Mouse (Mus musculus) lung, embryonic 14.5 days (tissue): ENCODE measurements around the gene Gm13290. TPM values are rescaled to one million over a fixed set of nuclear protein-coding genes. Genes with fewer than 3 reads are reported as not detected.
"Not testable (repeated sequence)": the region's sequence is repeated elsewhere in the genome, so short reads cannot be mapped to it uniquely, and the experiment has no call there.

ENCODE experiments used
- ATAC-seq: fragments of 200-750 bp; cut with Nextera tagmentation; 2 replicates; pipeline ENCODE4 v1.8.0; 2017; ENCODE audit warnings: mild to moderate bottlenecking, moderate TSS enrichment, moderate library complexity; ENCODE audit not compliant: insufficient read depth
- DNase-seq: peaks from one replicate; pipeline ENCODE4 v3.0.0-alpha.2; 2015
- H3K27ac ChIP-seq: fragments of 300-500 bp; sonication (generic); 2 replicates; pipeline ENCODE4 v1.5.1; 2014; ENCODE audit warnings: low read depth, mild to moderate bottlenecking, moderate library complexity
- H3K27me3 ChIP-seq: fragments of 300-500 bp; sonication (generic); 2 replicates; pipeline ENCODE4 v1.6.1; 2014; ENCODE audit warnings: low read length, control low read depth; ENCODE audit not compliant: insufficient read depth
- H3K36me3 ChIP-seq: fragments of 300-500 bp; sonication (generic); 2 replicates; pipeline ENCODE4 v1.6.1; 2014; ENCODE audit warnings: control low read depth; ENCODE audit not compliant: insufficient read depth
- H3K4me1 ChIP-seq: fragments of 300-500 bp; sonication (generic); 2 replicates; pipeline ENCODE4 v1.6.1; 2014; ENCODE audit warnings: antibody characterized with exemption, control low read depth; ENCODE audit not compliant: insufficient read depth
- H3K4me2 ChIP-seq: fragments of 300-500 bp; sonication (generic); 2 replicates; pipeline ENCODE4 v1.6.1; 2014; ENCODE audit warnings: mild to moderate bottlenecking
- H3K4me3 ChIP-seq: fragments of 300-500 bp; sonication (generic); 2 replicates; pipeline ENCODE4 v1.5.1; 2014; ENCODE audit warnings: low read depth, low read length
- H3K9ac ChIP-seq: fragments of 300-500 bp; sonication (generic); 2 replicates; pipeline ENCODE4 v1.6.1; 2014
- H3K9me3 ChIP-seq: fragments of 300-500 bp; sonication (generic); 2 replicates; pipeline ENCODE4 v1.6.1; 2016; ENCODE audit warnings: low read depth, low read length, control low read depth
- CTCF ChIP-seq: IDR thresholded peaks from 2 replicates; pipeline ENCODE4 v1.5.1; 2016; ENCODE audit warnings: antibody characterized with exemption, low read depth
- WGBS: fragments of 180-500 bp; shearing (Covaris S2); extraction: QIAGEN DNeasy Blood & Tissue Kit; methylation state at CpG from one replicate; pipeline ENCODE4 v1.1.7; 2014; 5-methylcytosine and 5-hydroxymethylcytosine counted together
- polyA plus RNA-seq: library from polyadenylated mRNA; unstranded; fragments of >200 nt; fragmentation: Nextera tagmentation; extraction: Ambion mirVana; gene quantifications from 2 replicates; pipeline ENCODE4 v1.2.1, GENCODE M21; 2014

Gene Gm13290
- polyA plus RNA-seq, 1 experiment from 2014 or later: not detected

GRCm38 (mm10) chr4:88788402-88788801, 14.8 kb downstream of the Gm13290 start, which contains the start of gene Gm13277:
TSS of gene Gm13277 (plus strand) at chr4:88788632.
- not testable (repeated sequence) for H3K36me3 ChIP-seq, H3K4me2 ChIP-seq, ATAC-seq, H3K27me3 ChIP-seq, H3K4me1 ChIP-seq, DNase-seq, H3K4me3 ChIP-seq, H3K27ac ChIP-seq, H3K9ac ChIP-seq, H3K9me3 ChIP-seq
- TF ChIP-seq CTCF: peak; percentile 64
- WGBS: no CpG with 5 or more reads among the region's 28 CpGs

DNA sequence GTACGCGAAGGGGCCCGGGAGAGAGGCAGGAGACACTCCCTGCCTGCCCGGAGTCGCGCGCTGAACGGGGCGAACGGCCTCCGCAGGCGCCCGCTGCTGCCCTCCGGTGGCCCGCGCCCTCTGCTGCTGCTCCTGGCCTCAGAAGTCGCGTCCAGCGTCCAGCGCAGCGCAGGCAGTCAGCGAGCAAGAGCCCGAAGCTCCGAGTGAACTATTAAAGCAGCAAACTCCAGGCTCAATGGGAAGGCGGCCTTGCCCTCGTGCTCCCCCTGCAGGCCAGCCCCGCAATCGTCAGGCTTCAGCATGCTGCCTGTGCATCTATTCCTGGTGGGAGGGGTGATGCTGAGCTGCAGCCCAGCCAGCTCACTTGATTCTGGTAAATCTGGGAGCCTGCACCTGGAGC, 17.6 kb downstream of the Gm13290 start, which contains the start of gene Gm13278:
Gm13278 (plus strand) TSS at position 301 of the 400 bp plus-strand sequence.
- H3K27me3 ChIP-seq, H3K27ac ChIP-seq, DNase-seq, H3K4me1 ChIP-seq, H3K4me2 ChIP-seq, H3K36me3 ChIP-seq, ATAC-seq, H3K9ac ChIP-seq, H3K4me3 ChIP-seq, H3K9me3 ChIP-seq: not testable (repeated sequence)
- no CpG with 5 or more reads among the region's 28 CpGs for WGBS

DNA sequence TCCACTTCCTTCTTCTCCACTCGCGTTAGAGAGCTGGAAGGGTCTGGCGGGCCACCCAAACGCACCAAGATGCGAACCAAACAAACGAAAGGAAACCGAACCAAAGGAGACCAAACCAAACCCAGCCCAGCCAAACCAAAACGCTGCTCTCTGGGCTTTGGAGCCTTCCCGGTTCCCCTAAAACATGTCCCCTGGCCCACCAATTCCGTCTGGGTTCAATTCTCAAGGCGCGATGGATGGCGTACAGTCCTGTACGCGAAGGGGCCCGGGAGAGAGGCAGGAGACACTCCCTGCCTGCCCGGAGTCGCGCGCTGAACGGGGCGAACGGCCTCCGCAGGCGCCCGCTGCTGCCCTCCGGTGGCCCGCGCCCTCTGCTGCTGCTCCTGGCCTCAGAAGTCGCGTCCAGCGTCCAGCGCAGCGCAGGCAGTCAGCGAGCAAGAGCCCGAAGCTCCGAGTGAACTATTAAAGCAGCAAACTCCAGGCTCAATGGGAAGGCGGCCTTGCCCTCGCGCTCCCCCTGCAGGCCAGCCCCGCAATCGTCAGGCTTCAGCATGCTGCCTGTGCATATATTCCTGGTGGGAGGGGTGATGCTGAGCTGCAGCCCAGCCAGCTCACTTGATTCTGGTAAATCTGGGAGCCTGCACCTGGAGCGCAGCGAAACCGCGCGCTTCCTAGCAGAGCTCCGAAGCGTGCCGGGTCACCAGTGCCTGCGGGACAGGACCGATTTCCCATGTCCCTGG, 20.5 kb downstream of the Gm13290 start, which contains the start of gene Gm13275:
Gm13275 (plus strand) TSS at position 552 of the 740 bp plus-strand sequence.
- peak; percentile 45; the same call in 1 of the 2 replicates for TF ChIP-seq CTCF
- H3K9ac ChIP-seq: not testable (repeated sequence)

DNA sequence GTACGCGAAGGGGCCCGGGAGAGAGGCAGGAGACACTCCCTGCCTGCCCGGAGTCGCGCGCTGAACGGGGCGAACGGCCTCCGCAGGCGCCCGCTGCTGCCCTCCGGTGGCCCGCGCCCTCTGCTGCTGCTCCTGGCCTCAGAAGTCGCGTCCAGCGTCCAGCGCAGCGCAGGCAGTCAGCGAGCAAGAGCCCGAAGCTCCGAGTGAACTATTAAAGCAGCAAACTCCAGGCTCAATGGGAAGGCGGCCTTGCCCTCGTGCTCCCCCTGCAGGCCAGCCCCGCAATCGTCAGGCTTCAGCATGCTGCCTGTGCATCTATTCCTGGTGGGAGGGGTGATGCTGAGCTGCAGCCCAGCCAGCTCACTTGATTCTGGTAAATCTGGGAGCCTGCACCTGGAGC, 23.5 kb downstream of the Gm13290 start, which contains the start of gene Gm13279:
Gm13279 (plus strand) TSS at position 301 of the 400 bp plus-strand sequence.
- not testable (repeated sequence) for H3K27ac ChIP-seq, H3K36me3 ChIP-seq, H3K4me2 ChIP-seq, DNase-seq, H3K9me3 ChIP-seq, H3K4me3 ChIP-seq, H3K4me1 ChIP-seq, H3K27me3 ChIP-seq, H3K9ac ChIP-seq, ATAC-seq
- no CpG with 5 or more reads among the region's 28 CpGs for WGBS

More for the DNA sequence above, 20.5 kb downstream of the Gm13290 start, which contains the start of gene Gm13275:
- not testable (repeated sequence) for ATAC-seq, H3K4me3 ChIP-seq, H3K9me3 ChIP-seq, DNase-seq, H3K4me1 ChIP-seq, H3K27me3 ChIP-seq, H3K4me2 ChIP-seq, H3K36me3 ChIP-seq, H3K27ac ChIP-seq
- WGBS: 0% methylated on average over 8 of the region's 52 CpGs

GRCm38 (mm10) chr4:88799365-88799764, 25.7 kb downstream of the Gm13290 start, which contains the start of gene Gm13285:
TSS of gene Gm13285 (plus strand) at chr4:88799665.
- H3K27me3 ChIP-seq, H3K4me2 ChIP-seq, H3K9ac ChIP-seq, H3K4me1 ChIP-seq, ATAC-seq, H3K27ac ChIP-seq, H3K4me3 ChIP-seq, H3K9me3 ChIP-seq, DNase-seq, H3K36me3 ChIP-seq: not testable (repeated sequence)
- WGBS: 11% methylated on average over 4 of the region's 7 CpGs

- H3K27me3 ChIP-seq, DNase-seq, ATAC-seq, H3K4me3 ChIP-seq, H3K27ac ChIP-seq, H3K4me1 ChIP-seq, H3K9me3 ChIP-seq, H3K36me3 ChIP-seq, H3K9ac ChIP-seq: not testable (repeated sequence)
- no CpG with 5 or more reads among the region's 29 CpGs for WGBS
- H3K4me2 ChIP-seq: 0 out of 2 replicates have a peak within 1 kb of the TSS, but pooled peaks have one; percentile 25
These were observed 29.3 kb downstream of the Gm13290 start, which contains the start of gene Gm13287 for GRCm38 (mm10) chr4:88802954-88803353. TSS of gene Gm13287 (plus strand) at chr4:88803254.

DNA sequence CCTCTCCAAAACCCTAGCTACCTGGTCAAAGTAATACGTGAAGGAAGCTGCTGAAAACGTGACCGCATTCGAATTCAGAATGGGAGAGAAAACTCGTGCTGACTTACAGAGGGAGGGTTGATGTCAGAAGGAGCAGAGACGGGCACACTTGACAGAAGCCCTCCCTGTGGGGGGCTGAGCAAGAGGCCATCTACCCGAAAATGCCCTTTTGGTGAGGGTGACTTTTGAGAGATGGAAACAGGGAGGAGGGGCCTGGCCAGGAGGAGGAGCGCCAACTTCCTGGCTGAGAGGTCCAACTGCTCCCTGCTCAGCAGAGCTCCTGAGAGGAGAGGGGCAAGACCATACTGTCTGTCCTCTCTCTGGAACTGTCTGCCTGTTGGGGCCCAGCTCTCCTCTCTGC, 31.6 kb downstream of the Gm13290 start, which contains the start of gene Gm13288:
Gm13288 (plus strand) TSS at position 301 of the 400 bp plus-strand sequence.
- not testable (repeated sequence) for H3K27ac ChIP-seq, DNase-seq, H3K36me3 ChIP-seq, ATAC-seq, H3K9me3 ChIP-seq, H3K4me1 ChIP-seq, H3K4me2 ChIP-seq, H3K9ac ChIP-seq, H3K4me3 ChIP-seq, H3K27me3 ChIP-seq
- no CpG with 5 or more reads among the region's 8 CpGs for WGBS

- H3K4me2 ChIP-seq, H3K9ac ChIP-seq: not testable (repeated sequence)
These were observed 32.1 kb downstream of the Gm13290 start for GRCm38 (mm10) chr4:88805761-88806160.

More at GRCm38 (mm10) chr4:88805761-88806160, 32.1 kb downstream of the Gm13290 start:
- H3K4me1 ChIP-seq, H3K27ac ChIP-seq, H3K4me3 ChIP-seq, H3K27me3 ChIP-seq, H3K36me3 ChIP-seq, DNase-seq, ATAC-seq, H3K9me3 ChIP-seq: not testable (repeated sequence)
- 3% methylated on average over 6 of the region's 34 CpGs for WGBS
